Mouse (Mus musculus): Measurements from ENCODE around the gene Cacng4. TPM values are rescaled to one million over a fixed set of nuclear protein-coding genes. Genes with fewer than 3 reads are reported as not detected.

The Cacng4 gene
- polyA plus RNA-seq, 1 experiment: 0.74 TPM

- TF ChIP-seq FOSL1 (IDR thresholded peaks at IDR 0.05; ENCODE audit: insufficient read depth, low read length, poor library complexity, severe bottlenecking) (no peak), MYOG (IDR thresholded peaks at IDR 0.05; ENCODE audit: control insufficient read depth, extremely low read depth, insufficient read length) (no peak), MYOD1 (IDR thresholded peaks at IDR 0.05; ENCODE audit: control insufficient read depth, insufficient read length, low read depth) (no peak), CTCF (IDR thresholded peaks at IDR 0.05; ENCODE audit: control insufficient read depth, insufficient read depth, insufficient read length) (no peak), CEBPB (IDR thresholded peaks at IDR 0.05; ENCODE audit: low read depth) (no peak), USF1 (IDR thresholded peaks at IDR 0.05; ENCODE audit: low read depth) (no peak), MAX (IDR thresholded peaks at IDR 0.05) (no peak)
- Histone ChIP-seq H3K4me3 (ENCODE audit: insufficient read depth, poor library complexity, severe bottlenecking) (no peak overlapping the region), H3ac (ENCODE audit: control insufficient read depth, insufficient read length, low read depth) (no peak overlapping the region), H3K27me3 (ENCODE audit: control insufficient read depth, insufficient read depth, insufficient read length) (no peaks in the 10 kb centered on the region), H3K79me3 (ENCODE audit: low read depth) (no peaks in the 10 kb centered on the region), H3K36me3 (ENCODE audit: control insufficient read depth, insufficient read depth) (no peaks in the 10 kb centered on the region), H3K79me2 (ENCODE audit: control insufficient read depth, insufficient read depth) (no peaks in the 10 kb centered on the region)
Observed at GRCm38 (mm10) chr11:107783861-107784754, 10.2 kb downstream of the Cacng4 start.

- no peaks in the 10 kb centered on the region for H3K79me3 ChIP-seq (ENCODE audit: low read depth)
- no peak overlapping the region for H3ac ChIP-seq (ENCODE audit: control insufficient read depth, insufficient read length, low read depth)
- H3K4me3 ChIP-seq (ENCODE audit: insufficient read depth, poor library complexity, severe bottlenecking): no peak overlapping the region
- TF ChIP-seq CTCF (IDR thresholded peaks at IDR 0.05; ENCODE audit: control insufficient read depth, insufficient read depth, insufficient read length) (no peak), FOSL1 (IDR thresholded peaks at IDR 0.05; ENCODE audit: insufficient read depth, low read length, poor library complexity, severe bottlenecking) (no peak), MAX (IDR thresholded peaks at IDR 0.05) (no peak), MYOD1 (IDR thresholded peaks at IDR 0.05; ENCODE audit: control insufficient read depth, insufficient read length, low read depth) (no peak), MYOG (IDR thresholded peaks at IDR 0.05; ENCODE audit: control insufficient read depth, extremely low read depth, insufficient read length) (no peak), CEBPB (IDR thresholded peaks at IDR 0.05; ENCODE audit: low read depth) (no peak), USF1 (IDR thresholded peaks at IDR 0.05; ENCODE audit: low read depth) (no peak)
- no peaks in the 10 kb centered on the region for H3K79me2 ChIP-seq (ENCODE audit: control insufficient read depth, insufficient read depth)
- no peaks in the 10 kb centered on the region for H3K27me3 ChIP-seq (ENCODE audit: control insufficient read depth, insufficient read depth, insufficient read length)
- H3K36me3 ChIP-seq (ENCODE audit: control insufficient read depth, insufficient read depth): no peaks in the 10 kb centered on the region
Observed at GRCm38 (mm10) chr11:107782591-107782990, 11.8 kb downstream of the Cacng4 start.

GRCm38 (mm10) chr11:107778859-107779258 is 15.5 kb downstream of the Cacng4 start:
- Histone ChIP-seq H3K79me2 (ENCODE audit: control insufficient read depth, insufficient read depth) (no peaks in the 10 kb centered on the region), H3K36me3 (ENCODE audit: control insufficient read depth, insufficient read depth) (no peaks in the 10 kb centered on the region), H3K4me3 (ENCODE audit: insufficient read depth, poor library complexity, severe bottlenecking) (no peak overlapping the region), H3K79me3 (ENCODE audit: low read depth) (no peaks in the 10 kb centered on the region), H3ac (ENCODE audit: control insufficient read depth, insufficient read length, low read depth) (no peak overlapping the region), H3K27me3 (ENCODE audit: control insufficient read depth, insufficient read depth, insufficient read length) (peaks cover 3% of the 10 kb centered on the region)
- TF ChIP-seq CEBPB (IDR thresholded peaks at IDR 0.05; ENCODE audit: low read depth) (no peak), USF1 (IDR thresholded peaks at IDR 0.05; ENCODE audit: low read depth) (no peak), MYOG (IDR thresholded peaks at IDR 0.05; ENCODE audit: control insufficient read depth, extremely low read depth, insufficient read length) (no peak), MAX (IDR thresholded peaks at IDR 0.05) (no peak), FOSL1 (IDR thresholded peaks at IDR 0.05; ENCODE audit: insufficient read depth, low read length, poor library complexity, severe bottlenecking) (no peak), MYOD1 (IDR thresholded peaks at IDR 0.05; ENCODE audit: control insufficient read depth, insufficient read length, low read depth) (no peak), CTCF (IDR thresholded peaks at IDR 0.05; ENCODE audit: control insufficient read depth, insufficient read depth, insufficient read length) (no peak)

GRCm38 (mm10) chr11:107777487-107777886 is 16.9 kb downstream of the Cacng4 start:
- Histone ChIP-seq H3K27me3 (ENCODE audit: control insufficient read depth, insufficient read depth, insufficient read length) (peaks cover 5% of the 10 kb centered on the region), H3K4me3 (ENCODE audit: insufficient read depth, poor library complexity, severe bottlenecking) (no peak overlapping the region), H3K79me2 (ENCODE audit: control insufficient read depth, insufficient read depth) (no peaks in the 10 kb centered on the region), H3K79me3 (ENCODE audit: low read depth) (no peaks in the 10 kb centered on the region), H3K36me3 (ENCODE audit: control insufficient read depth, insufficient read depth) (no peaks in the 10 kb centered on the region), H3ac (ENCODE audit: control insufficient read depth, insufficient read length, low read depth) (no peak overlapping the region)
- no peak for TF ChIP-seq MYOD1 (IDR thresholded peaks at IDR 0.05; ENCODE audit: control insufficient read depth, insufficient read length, low read depth)
- no peak for TF ChIP-seq CEBPB (IDR thresholded peaks at IDR 0.05; ENCODE audit: low read depth)
- TF ChIP-seq CTCF (IDR thresholded peaks at IDR 0.05; ENCODE audit: control insufficient read depth, insufficient read depth, insufficient read length): no peak
- TF ChIP-seq MAX (IDR thresholded peaks at IDR 0.05): no peak
- TF ChIP-seq FOSL1 (IDR thresholded peaks at IDR 0.05; ENCODE audit: insufficient read depth, low read length, poor library complexity, severe bottlenecking): no peak
- TF ChIP-seq MYOG (IDR thresholded peaks at IDR 0.05; ENCODE audit: control insufficient read depth, extremely low read depth, insufficient read length): no peak
- no peak for TF ChIP-seq USF1 (IDR thresholded peaks at IDR 0.05; ENCODE audit: low read depth)

GRCm38 (mm10) chr11:107773312-107773711 is 21.0 kb downstream of the Cacng4 start:
- TF ChIP-seq CEBPB (IDR thresholded peaks at IDR 0.05; ENCODE audit: low read depth): no peak
- TF ChIP-seq MYOD1 (IDR thresholded peaks at IDR 0.05; ENCODE audit: control insufficient read depth, insufficient read length, low read depth): no peak
- TF ChIP-seq USF1 (IDR thresholded peaks at IDR 0.05; ENCODE audit: low read depth): no peak
- no peak for TF ChIP-seq MAX (IDR thresholded peaks at IDR 0.05)
- no peak for TF ChIP-seq CTCF (IDR thresholded peaks at IDR 0.05; ENCODE audit: control insufficient read depth, insufficient read depth, insufficient read length)
- no peak for TF ChIP-seq MYOG (IDR thresholded peaks at IDR 0.05; ENCODE audit: control insufficient read depth, extremely low read depth, insufficient read length)
- no peak for TF ChIP-seq FOSL1 (IDR thresholded peaks at IDR 0.05; ENCODE audit: insufficient read depth, low read length, poor library complexity, severe bottlenecking)
- H3K79me3 ChIP-seq (ENCODE audit: low read depth): no peaks in the 10 kb centered on the region
- no peaks in the 10 kb centered on the region for H3K79me2 ChIP-seq (ENCODE audit: control insufficient read depth, insufficient read depth)

More at GRCm38 (mm10) chr11:107773312-107773711, 21.0 kb downstream of the Cacng4 start:
- Histone ChIP-seq H3K36me3 (ENCODE audit: control insufficient read depth, insufficient read depth) (no peaks in the 10 kb centered on the region), H3K4me3 (ENCODE audit: insufficient read depth, poor library complexity, severe bottlenecking) (no peak overlapping the region), H3K27me3 (ENCODE audit: control insufficient read depth, insufficient read depth, insufficient read length) (peaks cover 5% of the 10 kb centered on the region), H3ac (ENCODE audit: control insufficient read depth, insufficient read length, low read depth) (no peak overlapping the region)

Measured in C2C12 (cell line).